Mouse (Mus musculus) forebrain, postnatal 0 days (tissue): ENCODE measurements around the gene Bcl2l12. TPM values are rescaled to one million over a fixed set of nuclear protein-coding genes. Genes with fewer than 3 reads are reported as not detected.

Experiments used
- ATAC-seq: fragments of 200-750 bp; cut with Nextera tagmentation; 2 replicates; pipeline ENCODE4 v1.8.0; 2017; ENCODE audit warnings: mild to moderate bottlenecking, moderate library complexity
- DNase-seq: peaks from one replicate; pipeline ENCODE4 v3.0.0-alpha.2; 2015
- H3K27ac ChIP-seq: fragments of 300-500 bp; sonication (generic); 2 replicates; pipeline ENCODE4 v1.5.1; 2014; ENCODE audit warnings: low read depth, mild to moderate bottlenecking, antibody characterized with exemption, low read length, moderate library complexity, mixed read lengths
- H3K27me3 ChIP-seq: fragments of 300-500 bp; sonication (generic); 2 replicates; pipeline ENCODE4 v1.6.1; 2014; ENCODE audit warnings: mild to moderate bottlenecking, low read length, mixed read lengths; ENCODE audit not compliant: insufficient read depth
- H3K36me3 ChIP-seq: fragments of 300-500 bp; sonication (generic); 2 replicates; pipeline ENCODE4 v1.6.1; 2014; ENCODE audit warnings: mild to moderate bottlenecking, moderate library complexity; ENCODE audit not compliant: insufficient read depth
- H3K4me1 ChIP-seq: fragments of 300-500 bp; sonication (generic); 2 replicates; pipeline ENCODE4 v1.6.1; 2014; ENCODE audit warnings: antibody characterized with exemption; ENCODE audit not compliant: insufficient read depth
- H3K4me2 ChIP-seq: fragments of 300-500 bp; sonication (generic); 2 replicates; pipeline ENCODE4 v1.6.1; 2014; ENCODE audit warnings: low read depth, mild to moderate bottlenecking, moderate library complexity
- H3K4me3 ChIP-seq: fragments of 300-500 bp; sonication (generic); 2 replicates; pipeline ENCODE4 v1.5.1; 2014; ENCODE audit warnings: low read depth, low read length, mixed read lengths
- H3K9ac ChIP-seq: fragments of 300-500 bp; sonication (generic); 2 replicates; pipeline ENCODE4 v1.6.1; 2014; ENCODE audit warnings: mild to moderate bottlenecking
- H3K9me3 ChIP-seq: fragments of 300-500 bp; sonication (generic); 2 replicates; pipeline ENCODE4 v1.6.1; 2016; ENCODE audit warnings: low read length
- CTCF ChIP-seq: sonication (generic); IDR thresholded peaks from 2 replicates; pipeline ENCODE4 v1.5.1; 2016; ENCODE audit warnings: antibody characterized with exemption, control low read depth, low read depth
- WGBS: fragments of 180-500 bp; shearing (Covaris S2); extraction: QIAGEN DNeasy Blood & Tissue Kit; methylation state at CpG from one replicate; pipeline ENCODE4 v1.1.7; 2014; 5-methylcytosine and 5-hydroxymethylcytosine counted together
- polyA plus RNA-seq: library from polyadenylated mRNA; unstranded; fragments of >200 nt; fragmentation: Nextera tagmentation; extraction: Ambion mirVana; gene quantifications from 2 replicates; pipeline ENCODE4 v1.2.1, GENCODE M21; 2015
- total RNA-seq: library from RNA; depleted of rRNA; stranded (reverse); fragments of >200 nt; gene quantifications from 2 replicates; pipeline ENCODE4 v1.2.3, GENCODE M21; 2014

Gene Bcl2l12
- total and polyA plus RNA-seq, 2 experiments from 2014 or later, result 7.5 to 7.8 TPM

DNA sequence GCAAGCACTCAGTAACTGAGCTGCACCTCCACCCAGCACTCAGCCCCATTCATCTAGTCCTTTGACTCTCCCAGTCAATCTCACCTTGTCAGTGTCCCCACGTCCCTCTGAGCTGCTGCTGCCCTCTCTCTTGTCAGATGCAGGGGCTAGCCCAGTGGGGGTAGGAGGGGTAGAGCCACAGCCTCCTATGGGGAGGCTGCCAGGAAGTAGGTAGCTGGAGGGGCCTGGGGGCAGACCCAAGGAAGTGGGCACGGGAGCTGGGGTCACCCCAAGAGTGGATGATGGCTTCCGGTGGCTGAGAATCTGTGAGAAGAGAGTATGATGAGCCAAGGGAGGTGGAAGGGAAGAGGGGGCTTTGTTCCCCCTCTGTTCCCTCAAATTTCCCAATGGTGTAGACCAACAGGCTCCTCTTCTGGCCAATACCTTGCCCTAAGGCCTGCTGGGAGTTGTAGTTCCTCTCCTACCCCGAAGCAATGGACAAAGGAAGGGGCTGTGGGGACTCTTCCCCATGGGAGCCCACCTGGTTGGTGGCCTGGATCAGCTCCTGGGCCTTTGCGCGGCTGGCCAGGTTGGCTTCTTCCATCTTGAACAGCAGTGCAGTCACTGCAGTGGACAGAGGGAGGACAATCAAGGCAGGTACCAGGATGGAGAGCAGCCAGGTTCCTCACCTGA lies 6.9 kb upstream of the Bcl2l12 start:
- WGBS, result 92% methylated on average over 6 of the region's 6 CpGs
- H3K9ac ChIP-seq, result no peak overlapping the region

DNA sequence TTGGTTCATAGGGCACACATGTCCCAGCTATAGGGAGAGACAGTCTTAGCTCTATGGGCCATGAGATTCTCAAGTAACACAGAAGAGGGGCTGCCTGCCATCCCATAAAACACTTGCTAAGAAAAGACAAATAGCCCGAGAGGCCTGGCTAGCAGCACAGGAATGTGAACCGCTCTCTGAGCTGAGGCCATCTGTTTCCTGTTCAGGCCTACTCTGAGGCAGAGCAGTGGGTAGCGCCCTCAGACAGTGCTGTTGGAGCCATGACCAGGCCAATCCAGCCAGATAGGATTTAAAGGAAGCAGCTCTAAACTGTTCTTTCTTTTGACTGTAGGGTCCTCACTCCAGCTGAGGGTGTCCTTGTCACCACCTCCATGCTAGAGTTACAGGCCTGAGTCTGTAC lies 6.0 kb upstream of the Bcl2l12 start:
- Histone ChIP-seq H3K36me3 (peaks cover 91% of the 10 kb centered on the region), H3K9me3 (no peaks in the 10 kb centered on the region), H3K27ac (no peak overlapping the region), H3K9ac (no peak overlapping the region), H3K4me3 (no peak overlapping the region), H3K27me3 (no peaks in the 10 kb centered on the region), H3K4me2 (no peak overlapping the region), H3K4me1 (no peaks in the 10 kb centered on the region)
- WGBS, result 83% methylated on average over 3 of the region's 3 CpGs
- no peak for TF ChIP-seq CTCF
- ATAC-seq, result no peak
- DNase-seq, result no peak

More for the DNA sequence above, 6.9 kb upstream of the Bcl2l12 start:
- Histone ChIP-seq H3K4me2 (no peak overlapping the region), H3K27ac (no peak overlapping the region), H3K36me3 (peaks cover 96% of the 10 kb centered on the region), H3K9me3 (no peaks in the 10 kb centered on the region), H3K27me3 (no peaks in the 10 kb centered on the region), H3K4me3 (no peak overlapping the region), H3K4me1 (no peaks in the 10 kb centered on the region)
- no peak for TF ChIP-seq CTCF
- DNase-seq, result no peak
- ATAC-seq, result no peak

DNA sequence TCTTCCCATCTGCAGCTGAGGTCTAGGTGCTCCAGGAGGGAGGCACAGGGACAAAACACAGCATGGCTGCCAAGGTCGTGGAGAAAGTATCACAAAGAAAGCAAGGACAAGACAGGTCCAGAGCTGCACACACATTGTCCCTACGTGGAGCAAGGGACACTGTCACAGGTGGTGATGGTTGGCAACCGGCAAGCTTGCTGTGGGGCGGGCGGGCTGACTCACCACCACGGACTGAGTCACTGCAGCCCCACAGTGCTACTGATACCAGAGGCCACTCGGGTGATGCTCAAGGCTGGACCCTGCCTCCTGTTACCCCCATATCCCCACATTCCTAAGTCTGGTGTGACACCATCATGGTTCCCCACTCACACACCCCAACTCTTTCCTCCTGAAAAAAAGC lies 3.9 kb upstream of the Bcl2l12 start:
- Histone ChIP-seq H3K9ac (no peak overlapping the region), H3K4me3 (no peak overlapping the region), H3K36me3 (peaks cover 70% of the 10 kb centered on the region), H3K4me2 (no peak overlapping the region), H3K4me1 (peaks cover 4% of the 10 kb centered on the region; the same call in 1 of the 2 replicates), H3K9me3 (no peaks in the 10 kb centered on the region), H3K27me3 (no peaks in the 10 kb centered on the region), H3K27ac (no peak overlapping the region)
- WGBS, result 84% methylated on average over 7 of the region's 7 CpGs
- DNase-seq (no peak), ATAC-seq (no peak)
- TF ChIP-seq CTCF, result no peak

- WGBS, result 84% methylated on average over 21 of the region's 21 CpGs
- no peak for TF ChIP-seq CTCF
- Histone ChIP-seq H3K27ac (no peak overlapping the region), H3K4me2 (no peak overlapping the region), H3K4me1 (peaks cover 4% of the 10 kb centered on the region; the same call in 1 of the 2 replicates), H3K9me3 (no peaks in the 10 kb centered on the region), H3K9ac (no peak overlapping the region), H3K27me3 (no peaks in the 10 kb centered on the region), H3K4me3 (no peak overlapping the region), H3K36me3 (peaks cover 51% of the 10 kb centered on the region)
- DNase-seq (no peak), ATAC-seq (no peak)
Measured at GRCm38 (mm10) chr7:45000539-45001114, 2.1 kb upstream of the Bcl2l12 start.

GRCm38 (mm10) chr7:44999753-45000152 lies 1.2 kb upstream of the Bcl2l12 start:
- Histone ChIP-seq H3K9ac (no peak overlapping the region), H3K36me3 (peaks cover 45% of the 10 kb centered on the region), H3K9me3 (no peaks in the 10 kb centered on the region), H3K4me1 (peaks cover 4% of the 10 kb centered on the region; the same call in 1 of the 2 replicates), H3K27ac (no peak overlapping the region), H3K4me2 (no peak overlapping the region), H3K4me3 (no peak overlapping the region), H3K27me3 (no peaks in the 10 kb centered on the region)
- ATAC-seq, result no peak
- WGBS, result 86% methylated on average over 11 of the region's 11 CpGs
- TF ChIP-seq CTCF, result no peak
- no peak for DNase-seq

DNA sequence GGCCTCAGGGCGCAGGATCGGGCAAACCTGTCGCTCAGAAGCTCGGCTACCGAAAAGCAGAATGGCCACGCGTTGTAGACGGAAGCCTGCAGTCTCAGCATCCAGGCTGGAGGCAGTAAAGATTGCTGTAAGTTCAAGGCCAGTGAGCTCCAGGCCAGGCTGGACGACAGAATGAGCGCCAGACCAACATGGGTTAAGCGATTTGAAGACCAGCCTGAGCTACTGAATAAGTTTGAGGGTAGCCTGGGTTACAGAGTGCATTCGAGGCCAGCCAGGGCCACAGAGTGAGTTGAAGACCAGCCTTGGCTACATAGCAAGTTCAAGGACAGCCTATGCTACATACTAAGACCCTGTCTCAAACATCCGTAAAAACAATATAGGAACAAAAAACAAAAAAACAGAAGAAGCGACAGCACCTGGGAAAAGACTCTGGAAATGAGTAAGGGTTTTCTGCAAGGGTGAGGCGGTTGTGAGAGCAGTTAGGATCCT lies 528 bp downstream of the Bcl2l12 start:
- peaks cover 29% of the 10 kb centered on the region for H3K36me3 ChIP-seq

GRCm38 (mm10) chr7:44997231-44997939 lies 1.1 kb downstream of the Bcl2l12 start, which contains the start of gene Irf3:
TSS of gene Irf3 (plus strand) at chr7:44997648.
- DNase-seq (peak; percentile 99), ATAC-seq (peak; percentile 96)
- H3K4me3 ChIP-seq, result peak within 1 kb of the TSS; percentile 53
- no peak for TF ChIP-seq CTCF
- H3K9ac ChIP-seq, result peak within 1 kb of the TSS; percentile 62
- H3K27me3 ChIP-seq, result no peaks in the 10 kb centered on the region
- H3K4me2 ChIP-seq, result peak within 1 kb of the TSS; percentile 88
- H3K9me3 ChIP-seq, result no peaks in the 10 kb centered on the region
- whole genome bisulfite sequencing, result under 1% methylated on average over 43 of the region's 43 CpGs
- peaks cover 23% of the 10 kb centered on the region for H3K36me3 ChIP-seq
- peaks cover 4% of the 10 kb centered on the region; the same call in 1 of the 2 replicates for H3K4me1 ChIP-seq
- peak within 1 kb of the TSS; percentile 80 for H3K27ac ChIP-seq

More for the DNA sequence above, 528 bp downstream of the Bcl2l12 start:
- Histone ChIP-seq H3K4me3 (peak overlapping the region; percentile 53), H3K27me3 (no peaks in the 10 kb centered on the region), H3K4me2 (peak overlapping the region; percentile 88), H3K9me3 (no peaks in the 10 kb centered on the region), H3K4me1 (peaks cover 4% of the 10 kb centered on the region; the same call in 1 of the 2 replicates), H3K9ac (peak overlapping the region; percentile 62), H3K27ac (peak overlapping the region; percentile 80)
- WGBS, result 5% methylated on average over 15 of the region's 15 CpGs
- ATAC-seq (no peak), DNase-seq (no peak)
- no peak for TF ChIP-seq CTCF
